Mouse (Mus musculus) heart, adult 2 months (tissue): ENCODE measurements around the gene Schip1. TPM values are rescaled to one million over a fixed set of nuclear protein-coding genes. Genes with fewer than 3 reads are reported as not detected.

ENCODE experiments used
- DNase-seq, 2 experiments: peaks; one replicate each; pipeline ENCODE4 v3.0.0; 2021
- H3K27ac ChIP-seq: fragments of 200-600 bp; 2 replicates; pipeline ENCODE4 v1.8.1; 2022
- H3K27me3 ChIP-seq: fragments of 200-500 bp; 2 replicates; pipeline ENCODE4 v1.6.1; 2012; ENCODE audit warnings: mild to moderate bottlenecking, low read length, inconsistent platforms, mixed read lengths; ENCODE audit not compliant: control insufficient read depth, insufficient read depth
- H3K36me3 ChIP-seq: fragments of 200-500 bp; 2 replicates; pipeline ENCODE4 v1.6.1; 2012; ENCODE audit warnings: low read length, inconsistent platforms; ENCODE audit not compliant: control insufficient read depth, insufficient read depth
- H3K4me1 ChIP-seq: fragments of 200-500 bp; 2 replicates; pipeline ENCODE4 v1.6.1; 2011; ENCODE audit warnings: low read length; ENCODE audit not compliant: control insufficient read depth, insufficient read depth
- H3K4me3 ChIP-seq: fragments of 200-600 bp; 2 replicates; pipeline ENCODE4 v1.8.1; 2022
- H3K79me2 ChIP-seq: fragments of 200-500 bp; replicated peaks from 2 replicates; pipeline ENCODE4 v1.6.1; 2012; ENCODE audit warnings: mild to moderate bottlenecking, inconsistent platforms, low read length, moderate library complexity, mixed read lengths; ENCODE audit not compliant: control insufficient read depth, insufficient read depth
- H3K9ac ChIP-seq: fragments of 200-500 bp; 2 replicates; pipeline ENCODE4 v1.6.1; 2012; ENCODE audit warnings: low read depth, mild to moderate bottlenecking, control low read depth, inconsistent platforms, low read length, mixed read lengths
- CTCF ChIP-seq: fragments of 200-600 bp; IDR thresholded peaks from 2 replicates; pipeline ENCODE4 v1.8.1; 2022; ENCODE audit warnings: antibody characterized with exemption, mild to moderate bottlenecking, moderate library complexity
- EP300 ChIP-seq: fragments of 200-500 bp; IDR thresholded peaks from 2 replicates; pipeline ENCODE4 v1.6.1; 2011; ENCODE audit warnings: low read depth, low read length, control low read depth; ENCODE audit not compliant: insufficient read depth
- POLR2A ChIP-seq: fragments of 200-500 bp; IDR thresholded peaks from 2 replicates; pipeline ENCODE4 v1.6.1; 2011; ENCODE audit warnings: mild to moderate bottlenecking, low read depth, low read length, control low read depth; ENCODE audit not compliant: insufficient read depth
- WGBS: fragments of 180-500 bp; shearing (Covaris S2); methylation state at CpG from one replicate; pipeline ENCODE4 v1.1.7; 2018; 5-methylcytosine and 5-hydroxymethylcytosine counted together
- intact Hi-C: fragments of 180-260 bp; cut with DNase I; formaldehyde crosslinking; loops from one replicate; pipeline ENCODE4 v1.15.1; 2025
- polyA plus RNA-seq: library from polyadenylated mRNA; depleted of rRNA; stranded (reverse); fragments of >200 nt; gene quantifications from 2 replicates; pipeline ENCODE4 v1.2.3, GENCODE M21; 2012
- total RNA-seq, 2 experiments: library from RNA; stranded (reverse); gene quantifications; 2 replicates each; pipeline ENCODE4 v1.2.3; 2021

Schip1 gene
- total and polyA plus RNA-seq, 3 experiments: 44.3 to 181 (median 163) TPM

- Histone ChIP-seq H3K4me3 (no peak overlapping the region), H3K9ac (no peak overlapping the region), H3K36me3 (0 out of 2 replicates have a peak, but pooled peaks cover 2% of the 10 kb centered on the region), H3K4me1 (no peaks in the 10 kb centered on the region), H3K27me3 (no peaks in the 10 kb centered on the region), H3K79me2 (no peaks in the 10 kb centered on the region), H3K27ac (no peak overlapping the region)
- intact Hi-C loops: no loop called here
- DNase-seq: no peak
- 78% methylated on average over 7 of the region's 7 CpGs for WGBS
- no peak for TF ChIP-seq POLR2A
- TF ChIP-seq EP300: no peak
- no peak for TF ChIP-seq CTCF
Observed at GRCm38 (mm10) chr3:68434435-68434834, 369.8 kb downstream of the Schip1 start.

- Histone ChIP-seq H3K4me1 (no peaks in the 10 kb centered on the region), H3K9ac (no peak overlapping the region), H3K4me3 (no peak overlapping the region), H3K27me3 (no peaks in the 10 kb centered on the region), H3K36me3 (0 out of 2 replicates have a peak, but pooled peaks cover 2% of the 10 kb centered on the region), H3K27ac (no peak overlapping the region), H3K79me2 (no peaks in the 10 kb centered on the region)
- DNase-seq: no peak
- WGBS: 86% methylated on average over 2 of the region's 2 CpGs
- TF ChIP-seq EP300 (no peak), CTCF (no peak), POLR2A (no peak)
- intact Hi-C loops: no loop called here
Observed at GRCm38 (mm10) chr3:68434897-68435296, 370.3 kb downstream of the Schip1 start.

GRCm38 (mm10) chr3:68448480-68448879 lies 383.9 kb downstream of the Schip1 start:
- Histone ChIP-seq H3K27me3 (no peaks in the 10 kb centered on the region), H3K4me1 (no peaks in the 10 kb centered on the region; the same call in 1 of the 2 replicates), H3K4me3 (no peak overlapping the region), H3K79me2 (no peaks in the 10 kb centered on the region), H3K9ac (no peak overlapping the region), H3K36me3 (no peaks in the 10 kb centered on the region), H3K27ac (no peak overlapping the region)
- 62% methylated on average over 2 of the region's 2 CpGs for WGBS
- no peak for DNase-seq
- TF ChIP-seq EP300 (no peak), POLR2A (no peak), CTCF (no peak)
- intact Hi-C loops: no loop called here

GRCm38 (mm10) chr3:68451634-68452033 lies 387.0 kb downstream of the Schip1 start:
- no peak for DNase-seq
- H3K4me1 ChIP-seq: no peaks in the 10 kb centered on the region; the same call in 1 of the 2 replicates
- no peak overlapping the region for H3K4me3 ChIP-seq
- H3K79me2 ChIP-seq: no peaks in the 10 kb centered on the region
- 100% methylated on average over 1 of the region's 1 CpGs for WGBS
- no peaks in the 10 kb centered on the region for H3K27me3 ChIP-seq
- intact Hi-C loops: no loop called here
- no peak overlapping the region for H3K9ac ChIP-seq
- TF ChIP-seq POLR2A (no peak), EP300 (no peak), CTCF (no peak)
- no peak overlapping the region for H3K27ac ChIP-seq
- H3K36me3 ChIP-seq: peaks cover 4% of the 10 kb centered on the region

- Histone ChIP-seq H3K27ac (peak overlapping the region; percentile 69), H3K4me3 (no peak overlapping the region), H3K36me3 (peaks cover 4% of the 10 kb centered on the region), H3K27me3 (no peaks in the 10 kb centered on the region), H3K4me1 (no peaks in the 10 kb centered on the region; the same call in 1 of the 2 replicates), H3K9ac (no peak overlapping the region; the same call in 1 of the 2 replicates), H3K79me2 (no peaks in the 10 kb centered on the region)
- DNase-seq: peak in 1 of 2 experiments; percentile 35
- TF ChIP-seq POLR2A (no peak), EP300 (0 out of 2 replicates have a peak, but pooled peaks have one; percentile 38)
- intact Hi-C loops: no loop called here
- 2% methylated on average over 5 of the region's 5 CpGs for WGBS
Observed at GRCm38 (mm10) chr3:68453266-68453665, 388.7 kb downstream of the Schip1 start.

GRCm38 (mm10) chr3:68453719-68454455 lies 389.3 kb downstream of the Schip1 start:
- Histone ChIP-seq H3K27ac (no peak overlapping the region), H3K4me3 (no peak overlapping the region), H3K27me3 (no peaks in the 10 kb centered on the region), H3K79me2 (no peaks in the 10 kb centered on the region), H3K36me3 (peaks cover 4% of the 10 kb centered on the region), H3K4me1 (no peaks in the 10 kb centered on the region; the same call in 1 of the 2 replicates), H3K9ac (no peak overlapping the region)
- TF ChIP-seq EP300 (no peak), CTCF (no peak), POLR2A (no peak)
- intact Hi-C loops: no loop called here
- WGBS: 54% methylated on average over 10 of the region's 10 CpGs
- DNase-seq: no peak
